Mouse (Mus musculus) C2C12 (cell line): ENCODE results near the gene Nav1.

Source experiments
- CTCF ChIP-seq: IDR thresholded peaks from one replicate; pipeline ENCODE4 v1.5.1; 2011; ENCODE audit not compliant: control insufficient read depth, insufficient read depth, insufficient read length
- MAX ChIP-seq: IDR thresholded peaks from one replicate; pipeline ENCODE4 v1.6.1; 2011; ENCODE audit warnings: mild to moderate bottlenecking, control low read depth
- MYOD1 ChIP-seq: IDR thresholded peaks from one replicate; pipeline ENCODE4 v1.6.1; 2011; ENCODE audit warnings: low read depth; ENCODE audit not compliant: control insufficient read depth, insufficient read length
- MYOG ChIP-seq: IDR thresholded peaks from one replicate; pipeline ENCODE4 v1.6.1; 2011; ENCODE audit not compliant: control insufficient read depth, insufficient read length; ENCODE audit errors: extremely low read depth
- USF1 ChIP-seq: IDR thresholded peaks from one replicate; pipeline ENCODE4 v1.6.1; 2011; ENCODE audit warnings: low read depth, mild to moderate bottlenecking, control low read depth, moderate library complexity

GRCm38 (mm10) chr1:135609621-135610020 lies 2.5 kb upstream of the Nav1 start:
- TF ChIP-seq MYOG (no peak), CTCF (no peak), USF1 (no peak), MAX (no peak), MYOD1 (no peak)
